Mouse (Mus musculus) left cerebral cortex, postnatal 25 days (tissue): ENCODE data around the gene Rnf185. TPM values are rescaled to one million over a fixed set of nuclear protein-coding genes. Genes with fewer than 3 reads are reported as not detected.

ENCODE experiments used
- DNase-seq, 2 experiments: peaks; one replicate each; pipeline ENCODE4 v3.0.0; 2022; ENCODE audit warnings: low spot score in 2 of 2, mixed read lengths in 1 of 2
- intact Hi-C: fragments of 180-260 bp; cut with DNase I; formaldehyde crosslinking; loops from one replicate; pipeline ENCODE4 v1.15.1; 2025
- total RNA-seq, 2 experiments: library from RNA; stranded (reverse); gene quantifications; 2 replicates each; pipeline ENCODE4 v1.2.3; 2021

The Rnf185 gene
- total RNA-seq, 2 experiments from 2014 or later: 27.5 to 29.2 TPM

DNA sequence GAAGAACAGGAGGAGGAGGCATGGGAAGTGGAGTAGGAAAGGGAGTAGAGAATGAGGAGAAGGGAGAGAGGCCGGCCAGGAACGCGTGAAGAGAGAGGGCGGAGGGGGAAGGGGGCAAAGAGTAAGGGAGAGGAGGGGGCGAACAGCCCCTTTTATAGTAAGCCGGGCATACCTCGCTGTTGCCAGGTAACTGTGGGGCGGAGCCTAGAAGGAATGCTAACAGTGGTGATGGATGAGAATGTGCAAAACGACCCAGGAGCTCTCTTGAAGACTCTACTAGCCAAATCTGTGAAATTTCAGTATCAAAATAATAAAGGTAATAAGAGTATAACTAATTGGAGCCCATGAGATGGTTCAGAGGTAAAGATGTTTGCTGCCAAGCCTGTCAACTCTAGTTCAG, 606 bp upstream of the Rnf185 start:
- peak; percentile 21 to 27 for DNase-seq
- intact Hi-C loops: loop anchor here (5.0 to 10.0 kb wide), 2 partner anchors 65 to 192 kb away; partner anchors contain the start of gene Morc2a

- DNase-seq: peak in 1 of 2 experiments; percentile 57
- intact Hi-C loops: loop anchor here (5.0 to 10.0 kb wide), 2 partner anchors 64 to 193 kb away; partner anchors contain the start of gene Morc2a
Observed at GRCm38 (mm10) chr11:3451701-3452163, 431 bp downstream of the Rnf185 start.

GRCm38 (mm10) chr11:3444875-3445274, 7.3 kb downstream of the Rnf185 start:
- DNase-seq: no peak
- intact Hi-C loops: no loop called here

GRCm38 (mm10) chr11:3443091-3443490, 9.1 kb downstream of the Rnf185 start:
- no peak for DNase-seq
- intact Hi-C loops: no loop called here

- intact Hi-C loops: no loop called here
Observed at GRCm38 (mm10) chr11:3442677-3443076, 9.5 kb downstream of the Rnf185 start.

DNA sequence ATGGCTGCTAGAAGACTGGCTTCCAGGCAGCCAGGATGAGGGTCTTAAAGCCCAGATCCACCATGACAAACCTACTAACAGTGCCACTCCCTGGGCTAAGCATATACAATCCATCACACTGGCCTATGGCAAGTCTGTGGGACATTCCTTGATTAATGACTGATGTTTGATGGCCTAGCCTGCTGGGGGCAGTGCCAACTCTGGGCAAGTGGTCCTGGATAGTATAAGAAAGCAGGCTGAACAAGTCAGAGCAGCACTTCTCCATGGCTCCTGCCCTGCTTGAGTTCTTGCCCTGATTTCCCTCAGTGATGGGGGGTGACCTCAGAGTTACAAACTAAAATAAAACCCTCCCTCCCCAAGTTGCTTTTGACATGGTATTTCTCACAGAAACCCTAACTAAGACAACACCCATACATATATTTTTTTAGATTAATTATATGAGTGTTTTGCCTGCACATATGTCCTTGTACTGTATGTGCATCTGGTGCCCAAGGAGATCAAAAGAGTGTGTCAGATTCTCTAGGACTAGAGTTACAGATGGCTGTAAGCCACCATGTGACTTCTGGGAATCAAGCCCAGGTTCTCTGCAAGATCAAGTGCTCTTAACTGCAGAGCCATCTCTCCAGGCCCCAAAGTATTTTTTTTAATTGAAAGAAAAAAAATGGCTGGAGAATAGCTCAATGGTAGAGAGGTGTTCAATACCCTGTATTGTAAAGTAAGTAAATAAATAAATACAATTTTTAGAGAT, 10.3 kb downstream of the Rnf185 start:
- peak in 1 of 2 experiments; percentile 52 for DNase-seq

More at GRCm38 (mm10) chr11:3442677-3443076, 9.5 kb downstream of the Rnf185 start:
- no peak for DNase-seq

DNA sequence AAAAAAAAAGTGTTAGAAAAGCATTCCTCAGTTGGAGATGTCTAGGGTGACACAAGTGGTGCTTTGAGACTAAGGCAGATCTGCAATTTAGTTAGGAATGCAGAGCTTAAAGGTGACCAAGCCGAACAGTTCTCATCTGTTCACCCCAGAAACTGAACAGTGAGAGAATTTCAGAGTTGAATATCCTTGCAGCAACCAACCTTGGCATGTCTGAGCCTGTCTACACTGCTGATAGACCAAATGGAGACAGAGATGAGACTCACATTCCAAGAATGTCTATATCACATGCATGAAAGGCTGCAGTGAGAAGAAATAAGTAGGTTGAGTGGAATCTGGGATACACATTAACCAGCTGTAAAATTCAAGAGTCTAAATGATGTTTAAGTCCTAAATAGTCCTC, 14.5 kb downstream of the Rnf185 start:
- DNase-seq: no peak

More for the DNA sequence above, 10.3 kb downstream of the Rnf185 start:
- intact Hi-C loops: no loop called here

GRCm38 (mm10) chr11:3433809-3434208, 18.4 kb downstream of the Rnf185 start:
- intact Hi-C loops: no loop called here
- DNase-seq: no peak

More for the DNA sequence above, 14.5 kb downstream of the Rnf185 start:
- intact Hi-C loops: no loop called here

GRCm38 (mm10) chr11:3431976-3432603, 20.1 kb downstream of the Rnf185 start:
- DNase-seq: no peak
- intact Hi-C loops: no loop called here

GRCm38 (mm10) chr11:3431515-3431914, 20.6 kb downstream of the Rnf185 start:
- intact Hi-C loops: no loop called here
- DNase-seq: no peak

DNA sequence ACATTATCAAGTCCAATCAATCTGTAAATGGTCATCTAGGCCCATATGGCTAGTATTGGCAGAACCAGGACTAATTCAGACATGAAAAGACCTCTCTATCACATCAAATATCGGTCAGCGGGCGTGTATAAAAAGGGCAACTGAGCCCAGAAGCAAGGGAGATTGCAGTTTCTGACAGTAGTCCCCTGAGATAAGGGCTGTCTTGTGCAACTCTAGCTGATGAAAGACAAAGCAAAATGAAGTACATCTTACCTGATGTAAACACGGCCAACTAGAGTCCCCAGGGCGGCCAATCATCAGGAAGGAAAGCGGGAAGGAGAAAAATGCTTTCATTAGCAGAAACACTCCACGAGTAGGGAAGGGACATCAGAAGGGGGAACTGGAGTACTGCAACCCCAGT, 23.5 kb downstream of the Rnf185 start:
- no peak for DNase-seq
- intact Hi-C loops: no loop called here

DNA sequence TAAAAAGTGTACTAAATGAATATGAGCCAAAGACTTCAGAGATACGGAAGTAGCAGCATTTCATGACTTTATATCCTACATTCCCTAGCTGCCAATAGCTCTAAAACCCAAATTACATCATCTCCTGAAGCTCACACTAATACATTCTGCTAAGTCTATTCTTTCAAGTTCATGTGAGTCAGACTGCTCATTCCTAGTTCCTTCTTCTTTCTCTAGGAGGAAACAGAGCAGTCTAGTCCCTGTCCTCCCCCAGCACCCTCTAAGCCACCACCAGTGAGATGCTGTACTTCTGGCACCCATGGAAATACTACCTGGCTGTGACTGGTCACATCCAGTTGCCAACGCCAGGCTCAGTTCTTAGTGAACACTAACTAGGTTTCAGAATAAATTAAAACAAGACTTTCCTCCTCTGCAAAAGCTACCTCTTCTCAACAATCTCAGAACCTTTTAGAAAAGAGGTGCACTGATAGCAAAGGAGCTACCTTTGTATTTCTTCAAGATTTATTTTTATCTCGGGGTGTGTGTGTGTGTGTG, 24.4 kb downstream of the Rnf185 start:
- no peak for DNase-seq
- intact Hi-C loops: no loop called here

GRCm38 (mm10) chr11:3422242-3422641, 29.9 kb downstream of the Rnf185 start:
- DNase-seq: no peak
- intact Hi-C loops: no loop called here

DNA sequence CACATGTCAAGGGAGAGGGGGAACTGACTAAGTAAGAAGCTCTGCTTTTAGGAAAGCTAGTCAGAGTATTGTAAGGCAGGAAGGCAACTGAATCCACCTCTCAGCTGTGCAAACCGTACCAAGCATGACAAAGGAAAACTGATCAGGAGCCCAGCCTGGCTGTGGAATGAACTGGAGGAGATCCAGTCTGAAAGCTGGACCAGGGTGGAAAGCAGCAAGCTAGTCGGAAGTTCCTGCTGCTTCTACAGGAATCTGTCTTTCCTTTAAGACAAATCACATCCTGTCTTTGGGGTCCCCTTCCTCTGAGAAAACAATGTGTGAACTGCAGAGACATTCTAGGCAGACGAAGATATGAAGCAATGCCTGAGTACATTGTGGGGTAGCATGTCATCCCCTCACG, 33.4 kb downstream of the Rnf185 start:
- intact Hi-C loops: no loop called here
- DNase-seq: no peak

- no peak for DNase-seq
- intact Hi-C loops: no loop called here
Observed at GRCm38 (mm10) chr11:3417795-3418194, 34.4 kb downstream of the Rnf185 start.

DNA sequence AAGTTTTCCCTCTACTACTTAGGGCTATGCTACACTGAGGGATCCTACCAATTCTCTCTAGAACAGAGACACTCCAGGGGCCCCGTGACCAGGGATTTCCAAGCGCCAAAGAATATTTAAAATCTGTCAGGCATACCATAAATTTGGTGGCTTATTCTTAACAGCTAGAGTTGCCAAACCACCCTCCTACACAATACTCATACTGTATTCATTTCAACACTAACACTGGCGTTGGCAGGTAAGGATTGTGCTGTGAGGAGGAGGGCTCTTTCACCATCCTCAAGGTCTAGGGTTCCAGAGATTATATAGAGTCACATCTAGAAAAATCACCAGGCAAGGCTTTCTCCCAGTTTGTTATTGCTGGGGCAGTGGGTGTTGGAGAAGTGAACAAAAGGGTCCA, 35.8 kb downstream of the Rnf185 start:
- peak in 1 of 2 experiments; percentile 27 for DNase-seq
- intact Hi-C loops: no loop called here

DNA sequence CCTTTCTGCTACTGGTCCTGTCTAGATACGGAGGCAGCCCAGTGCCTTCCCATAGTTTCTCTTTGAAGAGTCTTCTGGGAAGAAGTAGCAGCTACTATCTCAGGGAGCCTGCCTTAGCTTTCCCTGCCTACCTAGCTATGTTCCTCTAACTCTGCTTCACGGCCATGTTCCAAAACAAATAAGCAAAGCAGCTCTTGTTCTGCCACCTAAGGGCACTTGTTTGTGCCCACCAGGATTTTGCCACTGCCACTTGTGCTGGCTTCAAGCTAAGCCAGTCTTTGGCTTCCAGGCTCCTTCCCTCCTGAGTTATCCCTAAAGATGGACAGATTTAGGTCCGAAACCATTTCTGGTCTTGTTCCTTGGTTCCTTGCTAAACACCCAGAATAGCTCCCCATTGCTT, 40.1 kb downstream of the Rnf185 start:
- intact Hi-C loops: no loop called here
- no peak for DNase-seq

- DNase-seq: peak; percentile 82 to 84
- intact Hi-C loops: loop anchor here (1.0 to 2.0 kb wide), 2 partner anchors 22 to 62 kb away; no protein-coding TSS in a partner anchor
Observed at GRCm38 (mm10) chr11:3408997-3409732, 43.0 kb downstream of the Rnf185 start, which contains the start of gene Limk2. Gene Limk2 (minus strand): TSS chr11:3409189.

- intact Hi-C loops: loop anchor here (2.0 kb wide), 1 partner anchor 62 kb away; no protein-coding TSS in a partner anchor
- peak in 1 of 2 experiments; percentile 15 for DNase-seq
Observed at GRCm38 (mm10) chr11:3408131-3408996, 43.8 kb downstream of the Rnf185 start.
